Mouse (Mus musculus) kidney, embryonic 14.5 days (tissue): ENCODE results near the gene Gm29666. TPM values are rescaled to one million over a fixed set of nuclear protein-coding genes. Genes with fewer than 3 reads are reported as not detected.

Experiments
- ATAC-seq: fragments of 200-750 bp; cut with Nextera tagmentation; 2 replicates; pipeline ENCODE4 v1.8.0; 2017; ENCODE audit warnings: moderate number of reproducible peaks, mild to moderate bottlenecking, moderate TSS enrichment, moderate library complexity; ENCODE audit not compliant: low FRiP score, low TSS enrichment
- H3K27ac ChIP-seq: fragments of 300-500 bp; sonication (generic); 2 replicates; pipeline ENCODE4 v1.5.1; 2014; ENCODE audit warnings: low read depth, mild to moderate bottlenecking, low read length, moderate library complexity, mixed read lengths
- H3K27me3 ChIP-seq: fragments of 300-500 bp; sonication (generic); 2 replicates; pipeline ENCODE4 v1.6.1; 2014; ENCODE audit warnings: mild to moderate bottlenecking, low read length; ENCODE audit not compliant: control insufficient read depth, insufficient read depth
- H3K36me3 ChIP-seq: fragments of 300-500 bp; sonication (generic); 2 replicates; pipeline ENCODE4 v1.6.1; 2014; ENCODE audit warnings: low read length, mixed read lengths; ENCODE audit not compliant: control insufficient read depth, insufficient read depth
- H3K4me1 ChIP-seq: fragments of 300-500 bp; sonication (generic); 2 replicates; pipeline ENCODE4 v1.6.1; 2014; ENCODE audit warnings: low read length, mixed read lengths; ENCODE audit not compliant: control insufficient read depth, insufficient read depth
- H3K4me2 ChIP-seq: fragments of 300-500 bp; sonication (generic); replicated peaks from 2 replicates; pipeline ENCODE4 v1.6.1; 2014; ENCODE audit warnings: low read depth, mild to moderate bottlenecking, low read length
- H3K4me3 ChIP-seq: fragments of 300-500 bp; sonication (generic); 2 replicates; pipeline ENCODE4 v1.5.1; 2014; ENCODE audit warnings: mild to moderate bottlenecking, low read length
- H3K9ac ChIP-seq: fragments of 300-500 bp; sonication (generic); 2 replicates; pipeline ENCODE4 v1.6.1; 2014; ENCODE audit warnings: low read depth, mild to moderate bottlenecking, low read length, moderate library complexity
- H3K9me3 ChIP-seq: fragments of 300-500 bp; sonication (generic); 2 replicates; pipeline ENCODE4 v1.6.1; 2016; ENCODE audit warnings: low read length; ENCODE audit not compliant: control insufficient read depth
- WGBS: fragments of 180-500 bp; shearing (Covaris S2); extraction: QIAGEN DNeasy Blood & Tissue Kit; methylation state at CpG from one replicate; pipeline ENCODE4 v1.1.7; 2014; 5-methylcytosine and 5-hydroxymethylcytosine counted together
- polyA plus RNA-seq: library from polyadenylated mRNA; unstranded; fragments of >200 nt; fragmentation: Nextera tagmentation; extraction: Ambion mirVana; gene quantifications from 2 replicates; pipeline ENCODE4 v1.2.1, GENCODE M21; 2014

The Gm29666 gene
- polyA plus RNA-seq, result 0.60 and 0.74 TPM in 2 replicates

DNA sequence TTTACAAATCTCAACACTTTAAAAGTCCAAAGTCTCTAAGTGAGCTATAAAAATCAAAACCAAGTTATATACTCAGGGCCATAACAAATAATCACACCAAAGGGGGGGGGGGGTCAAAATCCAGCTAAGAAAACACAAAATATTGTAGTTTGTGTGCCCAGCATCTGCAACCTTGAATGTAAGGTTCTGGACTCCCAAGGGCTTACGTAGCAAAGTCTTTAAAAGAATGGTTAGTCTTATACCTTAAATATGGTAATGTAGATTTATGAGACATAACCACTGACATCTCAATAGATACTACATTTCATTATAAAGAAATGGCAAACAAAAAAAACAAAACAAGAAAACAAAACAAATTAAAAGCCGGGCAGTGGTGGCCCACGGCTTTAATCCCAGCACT, at the start of gene Gm29666:
Gm29666 (minus strand) TSS at position 101 of the 400 bp plus-strand sequence.
- no peak for ATAC-seq
- WGBS, result 96% methylated on average over 3 of the region's 3 CpGs

DNA sequence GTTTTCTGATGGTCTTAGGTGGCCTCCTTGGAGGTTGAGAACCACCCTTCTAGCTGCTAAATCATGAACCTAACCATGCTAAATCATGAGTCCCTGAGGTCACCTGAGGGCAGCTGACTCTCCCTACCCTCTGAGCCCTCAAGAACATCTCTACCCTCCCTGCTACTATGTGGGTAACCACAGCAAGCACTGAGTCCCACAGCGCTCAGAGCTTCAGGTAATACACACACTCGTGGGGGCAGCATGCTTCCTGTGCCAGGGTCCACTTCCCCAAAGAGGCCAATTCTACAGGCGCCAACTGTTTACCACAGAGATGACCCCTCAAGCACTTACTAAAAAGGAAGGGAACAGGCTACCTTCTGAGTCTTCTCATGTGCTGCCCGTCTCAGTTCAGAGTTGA, 48.7 kb upstream of the Gm29666 start:
- Histone ChIP-seq H3K4me1 (no peaks in the 10 kb centered on the region), H3K36me3 (no peaks in the 10 kb centered on the region), H3K4me3 (no peak overlapping the region), H3K4me2 (no peak overlapping the region), H3K9me3 (no peaks in the 10 kb centered on the region), H3K9ac (no peak overlapping the region), H3K27ac (no peak overlapping the region), H3K27me3 (no peaks in the 10 kb centered on the region)
- ATAC-seq, result no peak
- WGBS, result 87% methylated on average over 4 of the region's 4 CpGs

More for the DNA sequence above, at the start of gene Gm29666:
- H3K4me1 ChIP-seq, result 0 out of 2 replicates have a peak, but pooled peaks cover 9% of the 10 kb centered on the region
- no peak within 1 kb of the TSS for H3K4me2 ChIP-seq
- no peaks in the 10 kb centered on the region for H3K27me3 ChIP-seq
- H3K4me3 ChIP-seq, result no peak within 1 kb of the TSS
- H3K9ac ChIP-seq, result no peak within 1 kb of the TSS
- no peaks in the 10 kb centered on the region for H3K9me3 ChIP-seq
- no peak within 1 kb of the TSS for H3K27ac ChIP-seq
- no peaks in the 10 kb centered on the region for H3K36me3 ChIP-seq

DNA sequence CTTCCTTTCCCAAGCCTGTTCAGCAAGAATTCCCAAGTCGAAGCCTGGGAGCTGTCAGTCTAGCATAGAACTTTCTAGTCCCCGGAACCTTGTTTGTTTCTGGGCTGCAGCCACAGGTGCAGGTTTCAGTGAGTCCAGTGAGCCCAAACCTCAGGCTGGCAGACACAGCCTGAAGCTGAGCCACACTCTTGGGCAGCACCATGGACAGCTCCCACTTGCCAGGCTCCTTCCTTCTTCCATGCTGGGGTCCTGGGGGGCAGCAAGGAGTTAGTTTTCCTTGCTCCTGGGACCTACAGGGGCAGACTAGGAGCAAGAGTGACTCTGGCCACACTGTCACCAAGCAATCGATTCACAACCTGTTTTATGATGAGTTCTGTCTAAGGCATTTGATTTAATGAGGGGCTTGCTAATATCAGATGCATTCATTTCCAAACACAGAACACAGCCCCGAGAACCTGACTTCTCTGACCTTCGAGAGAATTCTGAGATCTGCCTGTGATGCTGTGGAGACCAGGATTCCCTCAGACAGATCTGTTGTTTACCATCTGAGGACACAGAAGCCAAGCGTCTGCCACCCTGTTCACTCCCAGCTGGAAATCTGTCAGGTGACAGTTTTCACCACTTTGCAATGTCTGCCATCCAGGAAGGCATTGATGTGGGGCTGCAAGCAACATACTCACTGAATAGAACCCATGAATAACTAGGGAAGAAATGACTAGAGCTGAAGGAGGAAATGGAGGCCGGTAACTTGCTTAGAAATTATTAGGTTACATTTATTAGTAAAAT, 45.9 kb upstream of the Gm29666 start:
- Histone ChIP-seq H3K27me3 (no peaks in the 10 kb centered on the region), H3K9ac (no peak overlapping the region), H3K27ac (no peak overlapping the region), H3K36me3 (no peaks in the 10 kb centered on the region), H3K4me1 (peaks cover 3% of the 10 kb centered on the region; the same call in 1 of the 2 replicates), H3K4me3 (no peak overlapping the region), H3K9me3 (no peaks in the 10 kb centered on the region), H3K4me2 (no peak overlapping the region)
- ATAC-seq, result no peak
- WGBS, result 67% methylated on average over 7 of the region's 7 CpGs

DNA sequence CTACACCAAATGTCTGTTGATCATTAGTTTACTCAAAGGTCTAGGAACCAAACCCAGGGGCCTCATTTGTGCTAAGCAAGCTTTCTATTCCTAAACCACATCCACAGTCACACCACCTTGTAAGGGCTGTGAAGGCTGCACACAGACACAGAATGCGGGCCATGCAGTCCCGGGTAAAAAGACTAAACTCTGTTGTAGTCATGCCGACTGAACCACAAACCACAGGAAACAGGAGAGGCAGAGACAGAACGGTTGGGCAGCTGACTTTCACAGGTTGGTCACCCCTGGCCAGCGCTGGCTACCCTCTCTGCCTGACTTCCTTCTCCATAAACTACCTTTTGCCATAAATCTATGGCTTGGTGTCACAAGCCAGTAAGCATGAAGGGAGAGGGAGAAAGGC, 44.9 kb upstream of the Gm29666 start:
- Histone ChIP-seq H3K4me3 (no peak overlapping the region), H3K36me3 (no peaks in the 10 kb centered on the region), H3K27ac (no peak overlapping the region), H3K9ac (no peak overlapping the region), H3K9me3 (no peaks in the 10 kb centered on the region), H3K4me1 (peaks cover 7% of the 10 kb centered on the region; the same call in 1 of the 2 replicates), H3K27me3 (no peaks in the 10 kb centered on the region), H3K4me2 (no peak overlapping the region)
- WGBS, result 50% methylated on average over 5 of the region's 5 CpGs
- ATAC-seq, result no peak

DNA sequence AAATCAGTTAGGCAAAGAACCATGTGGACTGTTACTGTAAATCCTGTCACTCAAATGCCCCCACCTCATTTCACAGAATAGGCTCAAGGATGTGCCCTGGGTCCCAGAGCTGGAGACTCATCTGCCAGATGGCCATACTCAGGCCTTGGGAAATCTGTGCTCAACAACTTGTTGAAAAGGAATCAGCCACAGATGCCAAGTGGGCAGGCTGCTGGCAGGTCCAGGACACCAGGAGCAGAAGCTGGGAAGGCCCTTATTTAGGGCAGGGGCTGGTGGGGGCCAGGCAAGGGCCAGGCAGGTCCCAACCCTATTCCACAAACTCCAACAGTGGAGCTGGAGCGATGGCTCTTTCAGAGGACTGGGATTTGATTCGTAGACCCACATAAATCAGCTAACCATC, 42.7 kb upstream of the Gm29666 start:
- H3K9me3 ChIP-seq, result no peaks in the 10 kb centered on the region
- WGBS, result 64% methylated on average over 2 of the region's 2 CpGs
- peaks cover 7% of the 10 kb centered on the region; the same call in 1 of the 2 replicates for H3K4me1 ChIP-seq
- H3K4me3 ChIP-seq, result no peak overlapping the region
- H3K27ac ChIP-seq, result no peak overlapping the region
- H3K9ac ChIP-seq, result no peak overlapping the region
- H3K27me3 ChIP-seq, result no peaks in the 10 kb centered on the region
- no peak overlapping the region for H3K4me2 ChIP-seq
- ATAC-seq, result no peak
- no peaks in the 10 kb centered on the region for H3K36me3 ChIP-seq

DNA sequence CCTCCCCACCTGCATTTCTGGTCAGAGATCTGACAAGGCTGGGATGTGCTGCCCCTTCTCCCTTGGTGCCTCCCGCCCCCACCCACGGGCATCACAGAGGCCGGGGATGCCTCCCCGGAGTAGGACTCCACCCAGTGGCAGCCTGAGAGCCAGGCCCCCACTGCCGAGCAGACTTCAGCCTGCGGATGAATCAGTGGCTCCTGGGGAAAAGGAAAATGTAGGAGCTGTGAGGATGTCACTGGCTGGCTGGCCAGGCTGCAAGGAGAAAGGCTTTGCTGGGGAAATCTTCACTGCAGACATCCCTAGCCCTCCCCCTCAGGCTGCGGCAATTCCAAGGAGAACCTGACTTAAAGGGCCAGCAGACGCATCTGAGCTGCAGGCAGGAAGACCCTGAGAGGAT, 40.9 kb upstream of the Gm29666 start:
- Histone ChIP-seq H3K4me3 (no peak overlapping the region), H3K9me3 (no peaks in the 10 kb centered on the region), H3K9ac (no peak overlapping the region), H3K27me3 (no peaks in the 10 kb centered on the region), H3K36me3 (peaks cover under 1% of the 10 kb centered on the region; the same call in 1 of the 2 replicates), H3K27ac (no peak overlapping the region), H3K4me1 (peaks cover 7% of the 10 kb centered on the region; the same call in 1 of the 2 replicates), H3K4me2 (no peak overlapping the region)
- ATAC-seq, result no peak
- 23% methylated on average over 8 of the region's 8 CpGs for WGBS

DNA sequence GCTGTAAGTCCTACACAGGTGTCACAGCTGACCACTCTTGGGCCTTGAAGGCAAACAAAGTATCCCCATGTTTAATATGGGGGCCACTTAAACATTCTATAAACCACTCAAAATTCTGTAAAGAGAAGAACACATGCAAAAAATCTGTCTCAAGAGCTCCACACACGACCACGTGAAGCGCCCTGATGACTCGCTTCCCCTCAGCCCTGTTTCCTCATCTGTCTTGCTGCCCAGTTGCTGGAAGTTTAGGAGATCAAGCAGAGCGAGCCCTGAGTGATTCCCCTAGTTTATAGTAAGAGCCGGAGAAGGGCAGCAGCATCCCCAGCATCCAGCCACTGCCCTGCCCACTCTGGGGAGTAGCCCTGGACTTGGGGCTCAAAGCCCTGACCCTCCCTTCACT, 40.1 kb upstream of the Gm29666 start:
- Histone ChIP-seq H3K4me1 (peaks cover 7% of the 10 kb centered on the region; the same call in 1 of the 2 replicates), H3K4me3 (no peak overlapping the region), H3K9ac (no peak overlapping the region), H3K27ac (no peak overlapping the region), H3K27me3 (no peaks in the 10 kb centered on the region), H3K4me2 (no peak overlapping the region), H3K9me3 (no peaks in the 10 kb centered on the region), H3K36me3 (peaks cover 3% of the 10 kb centered on the region; the same call in 1 of the 2 replicates)
- no peak for ATAC-seq
- WGBS, result 86% methylated on average over 6 of the region's 6 CpGs

DNA sequence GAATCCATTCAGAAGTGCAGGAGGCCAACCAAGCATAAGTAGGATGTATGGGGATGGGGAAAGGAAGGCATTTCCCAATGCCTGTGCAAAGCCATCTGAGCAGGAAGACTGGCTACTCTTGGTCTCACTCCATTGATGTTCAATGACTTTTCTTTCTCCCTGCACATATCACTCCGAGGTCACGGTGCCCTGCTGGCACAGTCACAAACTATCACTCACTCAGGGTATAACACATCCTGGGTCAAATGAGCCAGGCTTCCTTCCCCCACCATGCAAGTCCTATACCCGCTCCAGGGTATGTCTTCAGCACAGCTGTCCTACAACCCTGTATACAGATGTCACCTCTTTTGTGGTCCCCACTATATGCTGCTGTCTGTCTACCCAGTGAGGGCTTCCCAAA, 38.5 kb upstream of the Gm29666 start:
- no peak overlapping the region for H3K4me3 ChIP-seq
- WGBS, result 92% methylated on average over 3 of the region's 3 CpGs
- H3K4me1 ChIP-seq, result peaks cover 7% of the 10 kb centered on the region; the same call in 1 of the 2 replicates
- no peaks in the 10 kb centered on the region for H3K27me3 ChIP-seq
- H3K4me2 ChIP-seq, result no peak overlapping the region
- H3K9ac ChIP-seq, result no peak overlapping the region
- no peak overlapping the region for H3K27ac ChIP-seq
- H3K9me3 ChIP-seq, result no peaks in the 10 kb centered on the region
- peaks cover 11% of the 10 kb centered on the region; the same call in 1 of the 2 replicates for H3K36me3 ChIP-seq
- no peak for ATAC-seq

DNA sequence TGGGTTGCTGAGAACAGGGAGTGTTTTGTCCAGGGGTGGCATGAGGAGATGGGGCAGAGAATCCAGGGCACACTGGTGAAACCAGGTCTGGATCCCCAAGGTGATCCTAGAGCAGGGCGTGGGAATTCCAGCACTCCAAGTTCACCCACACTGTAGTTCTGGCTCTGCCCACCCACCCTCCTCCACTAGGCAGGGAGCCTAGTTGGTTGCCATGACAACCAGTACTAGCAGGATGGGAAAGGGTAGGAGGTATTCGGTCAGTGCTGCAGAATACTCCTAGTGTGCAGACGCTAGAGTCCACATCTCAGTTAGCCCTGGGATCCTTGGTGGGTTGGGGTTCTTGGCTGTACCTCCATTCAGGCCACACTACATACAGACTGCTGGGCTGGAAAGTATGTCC, 38.0 kb upstream of the Gm29666 start:
- WGBS, result 52% methylated on average over 3 of the region's 3 CpGs
- H3K36me3 ChIP-seq, result peaks cover 15% of the 10 kb centered on the region; the same call in 1 of the 2 replicates

More for the DNA sequence above, 38.0 kb upstream of the Gm29666 start:
- Histone ChIP-seq H3K27ac (no peak overlapping the region), H3K27me3 (no peaks in the 10 kb centered on the region), H3K4me1 (peaks cover 9% of the 10 kb centered on the region; the same call in 1 of the 2 replicates), H3K9ac (no peak overlapping the region), H3K4me3 (no peak overlapping the region), H3K4me2 (no peak overlapping the region), H3K9me3 (no peaks in the 10 kb centered on the region)
- ATAC-seq, result no peak
